10 mouse cellular contexts compared by ENCODE assay signal in genomic region chr5:43923933-43924332, GRCm38 (mm10). TPM values are rescaled to one million over a fixed set of nuclear protein-coding genes. Genes with fewer than 3 reads are reported as not detected.
DNase-seq lines count a peak whose midpoint lies in the region; ATAC-seq lines count a peak whose summit lies in the region.
"Had no signal": no experiment of that assay in that cellular context is flagged by ENCODE, and none has a peak within 500 bp of the region (broad histone marks: within the 10 kb centered on the region; RNA-seq: fewer than 3 reads in every experiment).

No protein-coding gene starts in this region.

- no peaks in the 10 kb centered on the region for H3K27me3 ChIP-seq in kidney, embryonic 15.5 days
- H3K27me3 ChIP-seq in limb, embryonic 11.5 days (ENCODE audit: control insufficient read depth, insufficient read depth, low read length) = no peaks in the 10 kb centered on the region
- H3K27me3 ChIP-seq: embryonic facial prominence, embryonic 12.5 days had no signal

- 29% methylated on average over 4 of the region's 4 CpGs for WGBS in kidney, embryonic 15.5 days
- WGBS in limb, embryonic 11.5 days = 32% methylated on average over 4 of the region's 4 CpGs

- H3K4me2 ChIP-seq in kidney, embryonic 15.5 days = no peak overlapping the region
- H3K4me2 ChIP-seq in limb, embryonic 11.5 days (ENCODE audit: low read depth, severe bottlenecking) = no peak overlapping the region
- H3K4me2 ChIP-seq: embryonic facial prominence, embryonic 12.5 days had no signal

- no peaks in the 10 kb centered on the region for H3K4me1 ChIP-seq in kidney, embryonic 15.5 days
- H3K4me1 ChIP-seq in limb, embryonic 11.5 days (ENCODE audit: control insufficient read depth, insufficient read depth, low read length) = no peaks in the 10 kb centered on the region
- H3K4me1 ChIP-seq: embryonic facial prominence, embryonic 12.5 days had no signal

- no peak overlapping the region for H3K9ac ChIP-seq in kidney, embryonic 15.5 days
- H3K9ac ChIP-seq in limb, embryonic 11.5 days (ENCODE audit: low read length) = no peak overlapping the region
- H3K9ac ChIP-seq: embryonic facial prominence, embryonic 12.5 days had no signal

- H3K9me3 ChIP-seq in kidney, embryonic 15.5 days (replicated peaks) = no peaks in the 10 kb centered on the region
- H3K9me3 ChIP-seq in limb, embryonic 11.5 days (ENCODE audit: control insufficient read depth, low read length) = no peaks in the 10 kb centered on the region
- H3K9me3 ChIP-seq: embryonic facial prominence, embryonic 12.5 days had no signal

- H3K4me3 ChIP-seq in kidney, embryonic 15.5 days (replicated peaks) = no peak overlapping the region
- no peak overlapping the region for H3K4me3 ChIP-seq in limb, embryonic 11.5 days (ENCODE audit: low read depth, low read length)
- H3K4me3 ChIP-seq: embryonic facial prominence, embryonic 12.5 days; myocyte had no signal

- peak; percentile 76 for DNase-seq in kidney, adult 18-20 months
- peak; percentile 74 for DNase-seq in adrenal gland, adult 2 months
- peak; percentile 72 for DNase-seq in kidney, adult 9 months
- DNase-seq in limb, embryonic 11.5 days (ENCODE audit: low spot score) = peak; percentile 78
- peak; percentile 39 for DNase-seq in retina, postnatal 1 day
- DNase-seq in thymus, postnatal 36 days = peak; percentile 68 to 79

- no peaks in the 10 kb centered on the region for H3K36me3 ChIP-seq in kidney, embryonic 15.5 days
- no peaks in the 10 kb centered on the region for H3K36me3 ChIP-seq in limb, embryonic 11.5 days (ENCODE audit: control insufficient read depth, insufficient read depth, low read length)
- H3K36me3 ChIP-seq: embryonic facial prominence, embryonic 12.5 days had no signal

- no peak for ATAC-seq in kidney, embryonic 15.5 days (replicated peaks; ENCODE audit: low FRiP score)
- peak; percentile 97 for ATAC-seq in frontal cortex, adult (ENCODE audit: low TSS enrichment)
- ATAC-seq in limb, embryonic 11.5 days (ENCODE audit: insufficient number of reproducible peaks, low FRiP score, low TSS enrichment, low read depth) = no peak

- no peak overlapping the region for H3K27ac ChIP-seq in kidney, embryonic 15.5 days
- H3K27ac ChIP-seq in limb, embryonic 11.5 days (replicated peaks; ENCODE audit: low read depth, low read length) = no peak overlapping the region
- H3K27ac ChIP-seq: embryonic facial prominence, embryonic 12.5 days had no signal

RNA-seq across cellular contexts. Expression of gene Gm7879, which starts 11.0 kb away (rescaled TPM):
- 0.40 and 0.83 TPM in 2 replicates for polyA plus RNA-seq in kidney, embryonic 15.5 days (2015; fragmentation: Nextera tagmentation; extraction: Ambion mirVana)
- total RNA-seq in adrenal gland, adult 2 months (2021) = 10 to 100 TPM; 13.0 to 14.0 TPM
- polyA plus RNA-seq in adrenal gland, adult 2 months (2012; rRNA removed) = not detected in 2 replicates
- 0.71 TPM in 1 of 2 replicates, not detected in the other for polyA plus RNA-seq in limb, embryonic 11.5 days (2014; fragmentation: Nextera tagmentation; extraction: Ambion mirVana)

RNA-seq across cellular contexts. Expression of gene Cd38, which starts 55.6 kb away (rescaled TPM):
- 30.2 and 33.8 TPM in 2 replicates for polyA plus RNA-seq in kidney, embryonic 15.5 days (2015; fragmentation: Nextera tagmentation; extraction: Ambion mirVana)
- total RNA-seq in adrenal gland, adult 2 months (2021) = 10 to 100 TPM; 11.5 to 15.1 TPM
- polyA plus RNA-seq in adrenal gland, adult 2 months (2012; rRNA removed) = 5.3 and 5.9 TPM in 2 replicates
- 13.6 and 13.8 TPM in 2 replicates for polyA plus RNA-seq in limb, embryonic 11.5 days (2014; fragmentation: Nextera tagmentation; extraction: Ambion mirVana)

RNA-seq across cellular contexts. Expression of gene Fgfbp1, which starts 57.6 kb away (rescaled TPM):
- polyA plus RNA-seq in kidney, embryonic 15.5 days (2015; fragmentation: Nextera tagmentation; extraction: Ambion mirVana) = 5.1 and 6.6 TPM in 2 replicates
- total RNA-seq in adrenal gland, adult 2 months (2021) = not detected
- polyA plus RNA-seq in adrenal gland, adult 2 months (2012; rRNA removed) = not detected in 2 replicates
- 1.5 and 1.6 TPM in 2 replicates for polyA plus RNA-seq in limb, embryonic 11.5 days (2014; fragmentation: Nextera tagmentation; extraction: Ambion mirVana)
